In the genomic region with DNA sequence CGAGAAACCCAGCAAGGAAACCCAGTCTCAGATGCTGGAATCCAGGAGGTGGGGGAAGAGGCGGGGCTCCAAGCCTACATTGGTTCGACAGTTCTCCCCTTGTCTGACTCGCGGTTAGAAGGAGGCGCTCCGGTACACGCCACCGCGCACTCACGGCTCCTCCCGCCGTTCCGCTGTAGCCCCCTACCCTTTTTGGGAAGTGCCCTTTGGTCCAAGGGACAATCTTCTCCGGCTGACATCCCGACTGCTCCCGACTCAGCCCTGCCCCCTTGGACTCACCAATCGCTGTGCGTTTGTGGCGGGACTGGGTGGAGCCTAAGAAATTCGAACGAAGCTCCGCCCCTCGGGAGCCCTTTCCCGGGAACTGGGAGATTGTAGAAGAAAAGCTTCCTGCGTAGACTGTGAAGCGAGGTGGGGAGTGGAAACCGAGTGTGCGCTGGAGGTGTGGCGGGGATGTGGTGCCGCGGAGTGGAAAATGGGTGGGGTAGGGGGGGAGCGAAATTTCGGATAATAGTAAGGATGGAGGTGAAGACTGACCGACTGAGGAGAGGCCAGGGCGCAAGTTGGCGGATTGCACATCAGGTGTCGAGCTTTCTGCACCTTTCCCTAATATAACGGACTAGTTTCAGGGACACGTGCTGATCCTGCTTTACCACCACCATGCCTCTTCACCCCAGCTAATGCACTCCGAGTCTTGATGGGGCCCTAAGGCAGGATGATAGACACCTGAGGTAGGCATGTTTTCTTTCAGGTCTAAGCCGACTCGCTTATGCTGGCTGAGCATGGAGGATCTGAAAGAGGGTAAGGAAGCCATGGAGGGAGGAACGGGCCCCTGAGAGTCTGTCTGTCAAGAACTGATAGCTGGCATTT, we compare ENCODE assay signal across 8 mouse cellular contexts. TPM values are rescaled to one million over a fixed set of nuclear protein-coding genes. Genes with fewer than 3 reads are reported as not detected.
A peak's percentile ranks its signal among the peaks of the same experiment; 100 is the strongest.
DNase-seq lines count a peak whose midpoint lies in the region; ATAC-seq lines count a peak whose summit lies in the region.

A gene (plus strand): TSS at position 355 of the 870 bp plus-strand sequence.

- peak; percentile 86 for DNase-seq in 3134 (ENCODE audit: extremely low read depth, insufficient read length, low spot score)
- DNase-seq in adrenal gland, postnatal 10 days = peak; percentile 94
- DNase-seq in embryo, embryonic 9.5 days (ENCODE audit: extremely low spot score) = peak; percentile 91
- DNase-seq in gastrocnemius, postnatal 4 days (ENCODE audit: low spot score in 2 of 2) = peak; percentile 78 to 88
- peak; percentile 90 for DNase-seq in limb, embryonic 10.5 days (ENCODE audit: low spot score)
- peak; percentile 52 for DNase-seq in skeletal muscle tissue, adult 2 months (ENCODE audit: low read depth, low spot score)

- WGBS in intestine, embryonic 16.5 days = under 1% methylated on average over 44 of the region's 44 CpGs
- 2% methylated on average over 44 of the region's 44 CpGs for WGBS in limb, embryonic 10.5 days
- under 1% methylated on average over 44 of the region's 44 CpGs for WGBS in midbrain, embryonic 12.5 days

- H3K9ac ChIP-seq in intestine, embryonic 16.5 days (ENCODE audit: low read depth, low read length) = peak within 1 kb of the TSS; percentile 71
- H3K9ac ChIP-seq in midbrain, embryonic 12.5 days (replicated peaks) = peak within 1 kb of the TSS; percentile 54

- peak within 1 kb of the TSS; percentile 70 for H3K4me2 ChIP-seq in intestine, embryonic 16.5 days (ENCODE audit: low read depth, low read length)
- peak within 1 kb of the TSS; percentile 67 for H3K4me2 ChIP-seq in midbrain, embryonic 12.5 days (replicated peaks)

- ATAC-seq in intestine, embryonic 16.5 days = peak; percentile 93
- ATAC-seq in midbrain, embryonic 12.5 days (ENCODE audit: low FRiP score, low read depth) = peak; percentile 94

- H3K9me3 ChIP-seq in intestine, embryonic 16.5 days (ENCODE audit: control insufficient read depth, low read length) = no peaks in the 10 kb centered on the region
- no peaks in the 10 kb centered on the region for H3K9me3 ChIP-seq in limb, embryonic 10.5 days (replicated peaks)
- no peaks in the 10 kb centered on the region for H3K9me3 ChIP-seq in midbrain, embryonic 12.5 days

- H3K4me1 ChIP-seq in intestine, embryonic 16.5 days (ENCODE audit: control insufficient read depth, insufficient read depth, low read length) = peaks cover 26% of the 10 kb centered on the region
- peaks cover 38% of the 10 kb centered on the region for H3K4me1 ChIP-seq in limb, embryonic 10.5 days
- peaks cover 29% of the 10 kb centered on the region for H3K4me1 ChIP-seq in midbrain, embryonic 12.5 days

- H3K36me3 ChIP-seq in intestine, embryonic 16.5 days (ENCODE audit: control insufficient read depth, insufficient read depth, low read length) = no peaks in the 10 kb centered on the region
- H3K36me3 ChIP-seq in limb, embryonic 10.5 days = peaks cover 33% of the 10 kb centered on the region
- H3K36me3 ChIP-seq in midbrain, embryonic 12.5 days = peaks cover 22% of the 10 kb centered on the region

- H3K4me3 ChIP-seq in intestine, embryonic 16.5 days (ENCODE audit: low read length) = peak within 1 kb of the TSS; percentile 75
- H3K4me3 ChIP-seq in limb, embryonic 10.5 days = peak within 1 kb of the TSS; percentile 60
- H3K4me3 ChIP-seq in midbrain, embryonic 12.5 days = peak within 1 kb of the TSS; percentile 61

- H3K27me3 ChIP-seq in intestine, embryonic 16.5 days (replicated peaks; ENCODE audit: control insufficient read depth, insufficient read depth, low read length) = no peaks in the 10 kb centered on the region
- H3K27me3 ChIP-seq in limb, embryonic 10.5 days (ENCODE audit: low read depth, poor library complexity, severe bottlenecking) = no peaks in the 10 kb centered on the region
- H3K27me3 ChIP-seq in midbrain, embryonic 12.5 days = no peaks in the 10 kb centered on the region

- H3K27ac ChIP-seq in intestine, embryonic 16.5 days (ENCODE audit: low read length) = no peak within 1 kb of the TSS
- peak within 1 kb of the TSS; percentile 84 for H3K27ac ChIP-seq in limb, embryonic 10.5 days
- peak within 1 kb of the TSS; percentile 65 for H3K27ac ChIP-seq in midbrain, embryonic 12.5 days (replicated peaks)

RNA-seq across cellular contexts. Expression of the gene that starts here (rescaled TPM):
- total RNA-seq in adrenal gland, postnatal 10 days (2021) = 1 to 10 TPM; 6.0 to 6.4 TPM
- total RNA-seq in gastrocnemius, postnatal 4 days (2021) = 1 to 10 TPM; 4.1 to 6.0 TPM
- 22.1 and 26.1 TPM in 2 replicates for polyA plus RNA-seq in intestine, embryonic 16.5 days (2015; fragmentation: Nextera tagmentation; extraction: Ambion mirVana)
- 96.6 and 100 TPM in 2 replicates for polyA plus RNA-seq in limb, embryonic 10.5 days (2016; fragmentation: Nextera tagmentation; extraction: Ambion mirVana)
- polyA plus RNA-seq in midbrain, embryonic 12.5 days (2016; fragmentation: Nextera tagmentation; extraction: Ambion mirVana) = 60.6 and 61.9 TPM in 2 replicates
